Mouse (Mus musculus): ENCODE data around the gene Gm9844. TPM values are rescaled to one million over a fixed set of nuclear protein-coding genes. Genes with fewer than 3 reads are reported as not detected.

Gm9844 gene
- polyA plus RNA-seq, 1 experiment = 1.9 TPM

- TF ChIP-seq CTCF (IDR thresholded peaks at IDR 0.05; ENCODE audit: extremely low read depth, insufficient read depth, insufficient read length, insufficient replicate concordance) (no peak), POLR2A (IDR thresholded peaks at IDR 0.05; ENCODE audit: low read depth, low read length) (no peak)
- Histone ChIP-seq H3K36me3 (ENCODE audit: control insufficient read depth, insufficient read depth, low read length) (peaks cover 14% of the 10 kb centered on the region), H3K4me1 (ENCODE audit: control insufficient read depth, insufficient read depth, insufficient read length) (peaks cover 12% of the 10 kb centered on the region; the same call in 1 of the 2 replicates), H3K4me3 (ENCODE audit: extremely low read depth, insufficient read depth, insufficient read length) (no peak overlapping the region), H3K27ac (ENCODE audit: insufficient read depth, low read length) (no peak overlapping the region), H3K27me3 (ENCODE audit: control insufficient read depth, insufficient read depth, low read length) (no peaks in the 10 kb centered on the region)
- 93% methylated on average over 9 of the region's 9 CpGs for WGBS
- DNase-seq (ENCODE audit: low read depth in 1 of 2, low spot score in 2 of 2) = no peak
Measured at GRCm38 (mm10) chr7:24882416-24883199, 20.6 kb downstream of the Gm9844 start.

DNA sequence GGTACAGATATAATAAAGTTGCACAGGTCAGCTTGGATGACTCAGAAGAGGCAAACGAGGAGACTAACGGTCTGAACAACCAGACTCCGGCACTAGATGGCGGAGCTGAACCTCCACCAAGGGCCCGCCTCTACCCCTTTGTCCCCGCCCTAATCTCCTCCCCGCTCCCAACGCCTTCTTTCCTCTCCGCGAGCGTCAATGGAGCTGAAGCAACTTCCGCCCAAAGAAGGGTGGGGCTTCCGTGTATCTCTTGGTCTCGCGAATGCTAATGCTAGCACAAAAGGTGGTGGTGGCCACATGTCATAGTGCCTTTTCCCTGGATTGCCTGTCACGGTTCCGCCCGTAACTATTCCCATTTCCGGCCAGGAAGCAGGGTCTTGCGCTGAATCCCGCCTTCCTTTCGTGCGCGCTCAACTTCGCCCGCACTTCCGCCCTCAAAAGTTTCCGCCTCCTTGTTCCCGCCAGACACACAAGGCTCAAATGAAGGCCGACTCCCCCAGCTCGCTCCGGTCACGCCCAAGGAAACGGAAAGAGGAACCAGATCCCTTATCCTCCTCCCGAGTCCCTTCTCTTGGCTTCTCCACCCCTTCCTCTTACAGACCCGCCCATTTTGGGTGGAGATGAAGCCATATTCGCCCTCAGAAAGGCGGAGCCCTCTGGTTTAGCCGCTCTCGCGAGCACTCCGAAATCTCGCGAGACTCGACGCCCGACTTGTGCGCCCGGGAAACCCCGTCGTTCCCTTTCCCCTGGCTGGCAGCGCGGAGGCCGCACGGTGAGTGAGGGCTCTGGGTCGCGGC is 22.1 kb downstream of the Gm9844 start, which contains the start of gene Rps19:
Rps19 (plus strand) TSS at position 476 of the 797 bp plus-strand sequence.
- peak; percentile 95 to 99 for DNase-seq (ENCODE audit: low read depth in 1 of 2, low spot score in 2 of 2)
- peaks cover 22% of the 10 kb centered on the region for H3K36me3 ChIP-seq (ENCODE audit: control insufficient read depth, insufficient read depth, low read length)
- TF ChIP-seq CTCF (IDR thresholded peaks at IDR 0.05; ENCODE audit: extremely low read depth, insufficient read depth, insufficient read length, insufficient replicate concordance) (peak; percentile 77), POLR2A (IDR thresholded peaks at IDR 0.05; ENCODE audit: low read depth, low read length) (peak; percentile 68)
- H3K27ac ChIP-seq (ENCODE audit: insufficient read depth, low read length) = peak within 1 kb of the TSS; percentile 97
- H3K27me3 ChIP-seq (ENCODE audit: control insufficient read depth, insufficient read depth, low read length) = no peaks in the 10 kb centered on the region
- peaks cover 13% of the 10 kb centered on the region; the same call in 1 of the 2 replicates for H3K4me1 ChIP-seq (ENCODE audit: control insufficient read depth, insufficient read depth, insufficient read length)
- H3K4me3 ChIP-seq (ENCODE audit: extremely low read depth, insufficient read depth, insufficient read length) = peak within 1 kb of the TSS; percentile 86
- WGBS = under 1% methylated on average over 57 of the region's 57 CpGs

- under 1% methylated on average over 47 of the region's 47 CpGs for WGBS
- TF ChIP-seq CTCF (IDR thresholded peaks at IDR 0.05; ENCODE audit: extremely low read depth, insufficient read depth, insufficient read length, insufficient replicate concordance) (no peak), POLR2A (IDR thresholded peaks at IDR 0.05; ENCODE audit: low read depth, low read length) (no peak)
- no peak for DNase-seq (ENCODE audit: low read depth in 1 of 2, low spot score in 2 of 2)
- Histone ChIP-seq H3K27me3 (ENCODE audit: control insufficient read depth, insufficient read depth, low read length) (no peaks in the 10 kb centered on the region), H3K36me3 (ENCODE audit: control insufficient read depth, insufficient read depth, low read length) (peaks cover 28% of the 10 kb centered on the region), H3K4me3 (ENCODE audit: extremely low read depth, insufficient read depth, insufficient read length) (peak overlapping the region; percentile 86), H3K27ac (ENCODE audit: insufficient read depth, low read length) (peak overlapping the region; percentile 77), H3K4me1 (ENCODE audit: control insufficient read depth, insufficient read depth, insufficient read length) (peaks cover 19% of the 10 kb centered on the region; the same call in 1 of the 2 replicates)
Measured at GRCm38 (mm10) chr7:24884693-24885291, 22.8 kb downstream of the Gm9844 start.

DNA sequence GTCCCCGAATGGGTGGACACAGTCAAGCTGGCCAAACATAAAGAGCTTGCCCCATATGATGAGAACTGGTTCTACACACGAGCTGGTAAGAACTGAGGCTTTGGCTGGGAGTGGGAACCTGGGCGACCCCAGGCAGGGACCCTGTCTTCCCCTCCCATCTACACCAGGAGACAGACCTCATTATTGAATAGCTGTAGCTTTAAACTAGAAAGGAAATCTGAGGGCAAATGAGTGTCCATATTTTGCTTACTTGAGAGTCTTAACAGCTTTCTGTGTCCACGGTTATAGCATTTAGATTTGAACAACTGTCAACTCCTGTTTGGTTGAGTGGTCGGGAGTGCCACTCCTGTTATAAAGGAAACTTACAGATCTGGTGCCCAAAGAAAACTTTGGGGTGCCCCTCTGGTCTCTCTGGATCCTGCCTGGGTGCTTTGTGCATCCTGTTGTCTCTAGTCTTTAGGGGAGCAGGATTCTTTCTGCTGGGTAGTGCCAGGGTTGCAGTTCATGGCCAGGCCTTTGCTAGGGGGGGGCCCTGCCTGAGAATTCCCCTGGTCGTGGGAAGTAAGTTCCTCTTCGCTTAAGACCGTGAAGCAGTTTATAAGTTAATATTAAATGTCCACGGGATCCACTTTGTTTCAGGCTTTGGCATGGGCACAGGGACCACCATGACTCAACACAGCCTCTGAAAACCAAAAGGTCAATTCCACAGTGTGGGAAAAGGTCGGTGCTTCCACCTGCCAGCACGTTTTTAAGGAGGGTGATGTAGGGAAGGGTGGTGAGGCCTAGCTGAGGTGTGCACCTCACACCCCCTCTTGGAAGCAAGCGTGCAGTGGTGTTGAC is 23.7 kb downstream of the Gm9844 start:
- peaks cover 21% of the 10 kb centered on the region; the same call in 1 of the 2 replicates for H3K4me1 ChIP-seq (ENCODE audit: control insufficient read depth, insufficient read depth, insufficient read length)
- no peak for DNase-seq (ENCODE audit: low read depth in 1 of 2, low spot score in 2 of 2)
- H3K36me3 ChIP-seq (ENCODE audit: control insufficient read depth, insufficient read depth, low read length) = peaks cover 29% of the 10 kb centered on the region
- H3K4me3 ChIP-seq (ENCODE audit: extremely low read depth, insufficient read depth, insufficient read length) = peak overlapping the region; percentile 35
- WGBS = 8% methylated on average over 12 of the region's 12 CpGs
- no peaks in the 10 kb centered on the region for H3K27me3 ChIP-seq (ENCODE audit: control insufficient read depth, insufficient read depth, low read length)
- peak overlapping the region; percentile 24; the same call in 1 of the 2 replicates for H3K27ac ChIP-seq (ENCODE audit: insufficient read depth, low read length)
- TF ChIP-seq POLR2A (IDR thresholded peaks at IDR 0.05; ENCODE audit: low read depth, low read length) = no peak
- TF ChIP-seq CTCF (IDR thresholded peaks at IDR 0.05; ENCODE audit: extremely low read depth, insufficient read depth, insufficient read length, insufficient replicate concordance) = no peak

DNA sequence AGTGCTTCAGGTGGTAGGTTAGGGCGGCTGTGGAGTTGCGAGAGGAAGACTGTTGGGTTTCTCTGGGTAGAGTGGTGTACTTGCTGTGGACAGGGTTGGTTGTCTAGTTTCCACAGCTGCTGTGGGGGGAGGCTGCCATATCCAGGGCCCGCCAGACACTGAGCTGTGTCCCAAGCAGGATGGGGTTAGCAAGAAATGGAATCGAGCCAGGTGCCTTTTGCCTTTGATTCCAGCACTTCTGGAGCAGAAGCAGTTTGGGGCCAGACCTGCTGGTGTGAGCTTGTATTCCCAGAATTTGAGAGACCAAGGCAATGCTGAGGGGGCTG is 24.3 kb downstream of the Gm9844 start:
- no peak overlapping the region for H3K4me3 ChIP-seq (ENCODE audit: extremely low read depth, insufficient read depth, insufficient read length)
- H3K4me1 ChIP-seq (ENCODE audit: control insufficient read depth, insufficient read depth, insufficient read length) = peaks cover 21% of the 10 kb centered on the region; the same call in 1 of the 2 replicates
- WGBS = 20% methylated on average over 4 of the region's 4 CpGs
- H3K27ac ChIP-seq (ENCODE audit: insufficient read depth, low read length) = 0 out of 2 replicates have a peak overlapping the region, but pooled peaks have one; percentile 1
- H3K36me3 ChIP-seq (ENCODE audit: control insufficient read depth, insufficient read depth, low read length) = peaks cover 29% of the 10 kb centered on the region
- no peak for DNase-seq (ENCODE audit: low read depth in 1 of 2, low spot score in 2 of 2)
- TF ChIP-seq CTCF (IDR thresholded peaks at IDR 0.05; ENCODE audit: extremely low read depth, insufficient read depth, insufficient read length, insufficient replicate concordance) (no peak), POLR2A (IDR thresholded peaks at IDR 0.05; ENCODE audit: low read depth, low read length) (no peak)
- H3K27me3 ChIP-seq (ENCODE audit: control insufficient read depth, insufficient read depth, low read length) = no peaks in the 10 kb centered on the region

DNA sequence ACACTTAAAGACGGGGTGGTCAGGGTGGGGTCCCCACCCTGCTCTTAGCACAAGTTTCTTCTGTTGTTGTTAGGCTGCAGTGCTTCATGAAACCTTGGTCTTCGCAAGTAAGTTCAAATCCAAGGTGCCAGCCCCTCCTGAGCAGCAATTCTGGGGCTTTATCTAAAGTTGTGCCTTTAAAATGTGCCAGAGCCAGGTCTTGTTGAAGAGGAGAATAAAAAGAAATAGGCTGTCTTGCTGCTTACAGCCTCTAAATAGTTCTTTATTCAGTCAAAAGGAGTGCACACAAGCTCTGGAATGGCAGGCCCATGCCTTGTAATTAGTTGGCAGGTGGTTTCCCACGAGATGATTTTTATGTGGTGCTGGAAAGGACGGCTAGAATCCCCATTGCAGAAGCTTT is 25.1 kb downstream of the Gm9844 start:
- Histone ChIP-seq H3K27me3 (ENCODE audit: control insufficient read depth, insufficient read depth, low read length) (no peaks in the 10 kb centered on the region), H3K4me1 (ENCODE audit: control insufficient read depth, insufficient read depth, insufficient read length) (peaks cover 21% of the 10 kb centered on the region; the same call in 1 of the 2 replicates), H3K36me3 (ENCODE audit: control insufficient read depth, insufficient read depth, low read length) (peaks cover 29% of the 10 kb centered on the region), H3K4me3 (ENCODE audit: extremely low read depth, insufficient read depth, insufficient read length) (no peak overlapping the region), H3K27ac (ENCODE audit: insufficient read depth, low read length) (no peak overlapping the region)
- 63% methylated on average over 4 of the region's 4 CpGs for WGBS
- TF ChIP-seq CTCF (IDR thresholded peaks at IDR 0.05; ENCODE audit: extremely low read depth, insufficient read depth, insufficient read length, insufficient replicate concordance) (no peak), POLR2A (IDR thresholded peaks at IDR 0.05; ENCODE audit: low read depth, low read length) (no peak)
- DNase-seq (ENCODE audit: low read depth in 1 of 2, low spot score in 2 of 2) = no peak

Data from spleen, adult 2 months (tissue).